Mouse (Mus musculus): Measurements from ENCODE around the gene Vps8. TPM values are rescaled to one million over a fixed set of nuclear protein-coding genes. Genes with fewer than 3 reads are reported as not detected.

The Vps8 gene
- polyA plus RNA-seq, 1 experiment from 2014 or later = 21.4 TPM

- no peak for ATAC-seq (replicated peaks; ENCODE audit: insufficient number of reproducible peaks, insufficient read depth, low FRiP score, low read depth)
- no peaks in the 10 kb centered on the region for H3K36me3 ChIP-seq
- H3K4me2 ChIP-seq = no peak overlapping the region
- H3K27ac ChIP-seq = no peak overlapping the region
- H3K27me3 ChIP-seq = no peaks in the 10 kb centered on the region
- no peaks in the 10 kb centered on the region for H3K9me3 ChIP-seq (replicated peaks)
- peaks cover 27% of the 10 kb centered on the region for H3K4me1 ChIP-seq (replicated peaks)
- 72% methylated on average over 6 of the region's 6 CpGs for WGBS
- no peak overlapping the region for H3K4me3 ChIP-seq
- no peak overlapping the region for H3K9ac ChIP-seq
Measured at GRCm38 (mm10) chr16:21604354-21604753, 181.4 kb downstream of the Vps8 start.

DNA sequence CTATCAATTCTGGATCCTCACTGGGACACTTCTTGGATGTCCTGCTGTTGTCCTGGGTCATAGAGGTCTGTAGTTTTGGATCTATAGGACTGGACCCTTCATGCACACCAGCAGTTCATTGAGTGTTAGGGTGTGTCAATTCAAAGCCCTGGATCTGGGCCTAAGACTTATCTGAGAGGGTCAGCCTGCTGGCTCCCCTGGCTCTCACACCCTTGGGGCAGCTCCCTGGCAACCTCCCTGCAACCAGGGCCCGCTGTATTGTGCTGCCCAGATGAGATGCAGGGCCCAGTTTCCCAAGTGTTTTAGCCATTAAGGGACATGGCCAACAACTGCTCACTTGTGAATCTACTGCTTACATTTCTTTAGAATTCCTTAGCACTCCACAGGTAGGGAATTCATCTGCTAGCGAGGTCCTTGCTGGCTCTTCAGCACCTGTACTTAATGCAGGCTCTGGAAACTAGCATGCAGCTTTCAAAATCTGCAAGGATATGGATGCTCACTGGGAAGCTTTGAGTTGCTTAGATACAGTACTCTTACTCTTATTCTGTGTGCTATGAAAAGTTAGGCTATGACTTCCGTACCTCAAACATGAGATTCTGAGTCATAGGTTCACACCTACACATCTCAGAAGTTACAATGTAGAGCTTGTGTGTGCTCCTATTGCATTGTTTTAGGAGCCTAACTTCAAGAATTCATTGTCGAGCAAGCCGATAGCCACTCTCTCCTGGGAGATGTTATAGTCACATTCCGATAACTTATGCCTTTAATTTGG, 183.5 kb downstream of the Vps8 start:
- no peak for ATAC-seq (replicated peaks; ENCODE audit: insufficient number of reproducible peaks, insufficient read depth, low FRiP score, low read depth)
- Histone ChIP-seq H3K4me3 (no peak overlapping the region), H3K4me2 (no peak overlapping the region), H3K27ac (peak overlapping the region; percentile 27; the same call in 1 of the 2 replicates), H3K27me3 (no peaks in the 10 kb centered on the region), H3K9ac (no peak overlapping the region), H3K4me1 (replicated peaks) (peaks cover 27% of the 10 kb centered on the region), H3K36me3 (no peaks in the 10 kb centered on the region), H3K9me3 (replicated peaks) (no peaks in the 10 kb centered on the region)
- WGBS = 72% methylated on average over 6 of the region's 6 CpGs

DNA sequence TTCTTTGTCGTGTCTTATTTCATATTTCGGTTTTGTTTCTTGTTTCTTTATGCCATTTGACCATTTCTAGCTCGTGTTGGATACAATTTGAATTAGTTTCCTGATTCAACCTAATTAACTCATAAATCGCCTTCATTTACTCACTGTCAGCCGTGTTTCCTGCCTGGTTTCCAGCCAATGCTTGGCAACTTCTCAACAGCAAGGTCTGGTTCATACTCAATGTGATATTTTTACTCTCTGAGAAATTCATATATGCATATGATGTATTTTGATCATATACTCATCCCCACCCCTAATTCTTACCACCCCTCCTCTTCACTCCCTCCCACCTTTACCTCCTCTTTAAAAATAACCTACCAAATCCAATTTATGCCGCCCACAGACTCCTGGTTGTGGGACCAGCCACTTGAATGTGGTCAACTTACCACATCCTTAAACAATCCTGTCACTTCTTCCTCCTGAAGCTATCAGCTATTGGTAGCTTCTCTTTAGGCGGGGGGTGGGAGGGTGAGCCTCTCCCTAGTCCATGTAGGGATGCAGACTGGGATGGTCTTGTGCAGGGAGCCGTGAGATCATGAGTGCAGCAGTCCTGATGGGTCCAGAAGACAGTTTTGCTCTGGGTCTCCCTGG, 184.2 kb downstream of the Vps8 start:
- H3K36me3 ChIP-seq = no peaks in the 10 kb centered on the region
- no peak for ATAC-seq (replicated peaks; ENCODE audit: insufficient number of reproducible peaks, insufficient read depth, low FRiP score, low read depth)
- H3K27me3 ChIP-seq = no peaks in the 10 kb centered on the region
- WGBS = 67% methylated on average over 8 of the region's 8 CpGs
- peaks cover 27% of the 10 kb centered on the region for H3K4me1 ChIP-seq (replicated peaks)
- no peaks in the 10 kb centered on the region for H3K9me3 ChIP-seq (replicated peaks)
- peak overlapping the region; percentile 45 for H3K27ac ChIP-seq
- H3K4me2 ChIP-seq = no peak overlapping the region
- no peak overlapping the region for H3K9ac ChIP-seq
- no peak overlapping the region for H3K4me3 ChIP-seq

DNA sequence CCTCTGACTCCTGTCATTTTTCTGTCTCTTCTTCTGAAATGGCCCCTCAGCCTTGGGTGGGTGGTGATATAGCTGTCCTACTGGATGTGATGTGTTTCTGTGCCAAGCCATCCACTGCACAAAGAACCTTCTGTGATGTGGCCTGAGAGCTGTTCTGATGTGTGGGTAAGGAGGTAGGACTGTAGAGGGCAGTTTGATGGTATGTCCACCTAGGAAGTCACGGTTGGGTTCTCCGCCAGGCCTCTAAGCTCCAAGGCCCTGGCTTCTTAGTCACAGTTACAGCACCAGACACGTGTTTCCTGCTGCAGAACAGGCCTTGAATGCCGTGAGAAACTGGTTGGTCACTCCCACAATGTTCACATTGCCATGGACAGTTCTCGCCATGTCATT, 184.7 kb downstream of the Vps8 start:
- Histone ChIP-seq H3K4me3 (no peak overlapping the region), H3K27ac (peak overlapping the region; percentile 45), H3K9me3 (replicated peaks) (no peaks in the 10 kb centered on the region), H3K4me1 (replicated peaks) (peaks cover 27% of the 10 kb centered on the region), H3K36me3 (no peaks in the 10 kb centered on the region), H3K27me3 (no peaks in the 10 kb centered on the region), H3K4me2 (no peak overlapping the region), H3K9ac (no peak overlapping the region)
- 64% methylated on average over 5 of the region's 5 CpGs for WGBS
- no peak for ATAC-seq (replicated peaks; ENCODE audit: insufficient number of reproducible peaks, insufficient read depth, low FRiP score, low read depth)

GRCm38 (mm10) chr16:21608176-21608865, 185.4 kb downstream of the Vps8 start:
- peak; percentile 81 for ATAC-seq (replicated peaks; ENCODE audit: insufficient number of reproducible peaks, insufficient read depth, low FRiP score, low read depth)
- no peak overlapping the region for H3K9ac ChIP-seq
- H3K4me2 ChIP-seq = no peak overlapping the region
- no peaks in the 10 kb centered on the region for H3K9me3 ChIP-seq (replicated peaks)
- H3K27ac ChIP-seq = peak overlapping the region; percentile 79
- WGBS = 41% methylated on average over 10 of the region's 10 CpGs
- peaks cover 27% of the 10 kb centered on the region for H3K4me1 ChIP-seq (replicated peaks)
- H3K36me3 ChIP-seq = no peaks in the 10 kb centered on the region
- H3K27me3 ChIP-seq = no peaks in the 10 kb centered on the region
- H3K4me3 ChIP-seq = no peak overlapping the region

DNA sequence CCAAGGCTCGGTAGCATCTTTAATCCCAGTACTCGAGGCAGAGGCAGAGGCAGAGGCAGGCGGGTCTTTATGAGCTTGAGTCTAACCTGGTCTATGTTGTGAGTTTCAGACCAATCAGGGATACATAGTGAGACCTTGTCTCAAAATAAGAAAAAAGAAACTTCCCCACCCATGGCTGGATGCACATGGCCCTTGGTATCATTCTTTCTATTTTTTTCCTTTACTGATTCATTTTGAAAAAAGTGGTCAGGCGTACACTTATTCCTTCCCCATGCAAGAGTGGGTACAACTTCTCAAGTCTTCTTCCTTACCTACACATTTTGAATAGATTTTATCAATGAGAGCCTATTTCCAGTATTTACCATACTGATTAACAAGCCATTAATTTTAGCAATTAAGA, 187.6 kb downstream of the Vps8 start:
- 93% methylated on average over 4 of the region's 4 CpGs for WGBS
- H3K4me3 ChIP-seq = no peak overlapping the region
- H3K27me3 ChIP-seq = no peaks in the 10 kb centered on the region
- no peaks in the 10 kb centered on the region for H3K36me3 ChIP-seq
- peaks cover 27% of the 10 kb centered on the region for H3K4me1 ChIP-seq (replicated peaks)
- H3K27ac ChIP-seq = no peak overlapping the region
- ATAC-seq (replicated peaks; ENCODE audit: insufficient number of reproducible peaks, insufficient read depth, low FRiP score, low read depth) = no peak
- H3K9ac ChIP-seq = no peak overlapping the region
- H3K4me2 ChIP-seq = no peak overlapping the region
- no peaks in the 10 kb centered on the region for H3K9me3 ChIP-seq (replicated peaks)

GRCm38 (mm10) chr16:21615802-21616201, 192.9 kb downstream of the Vps8 start:
- H3K36me3 ChIP-seq = no peaks in the 10 kb centered on the region
- H3K27me3 ChIP-seq = no peaks in the 10 kb centered on the region
- 0 out of 2 replicates have a peak, but pooled peaks cover 4% of the 10 kb centered on the region for H3K4me1 ChIP-seq (replicated peaks)
- H3K4me2 ChIP-seq = no peak overlapping the region
- no peak overlapping the region for H3K9ac ChIP-seq
- 66% methylated on average over 7 of the region's 7 CpGs for WGBS
- no peak for ATAC-seq (replicated peaks; ENCODE audit: insufficient number of reproducible peaks, insufficient read depth, low FRiP score, low read depth)
- H3K4me3 ChIP-seq = no peak overlapping the region
- no peak overlapping the region for H3K27ac ChIP-seq
- no peaks in the 10 kb centered on the region for H3K9me3 ChIP-seq (replicated peaks)

GRCm38 (mm10) chr16:21620630-21621029, 197.7 kb downstream of the Vps8 start:
- Histone ChIP-seq H3K27me3 (no peaks in the 10 kb centered on the region), H3K36me3 (no peaks in the 10 kb centered on the region), H3K27ac (no peak overlapping the region), H3K4me3 (no peak overlapping the region), H3K4me1 (replicated peaks) (0 out of 2 replicates have a peak, but pooled peaks cover 4% of the 10 kb centered on the region), H3K4me2 (no peak overlapping the region), H3K9ac (no peak overlapping the region), H3K9me3 (replicated peaks) (no peaks in the 10 kb centered on the region)
- WGBS = 69% methylated on average over 2 of the region's 2 CpGs
- ATAC-seq (replicated peaks; ENCODE audit: insufficient number of reproducible peaks, insufficient read depth, low FRiP score, low read depth) = no peak

DNA sequence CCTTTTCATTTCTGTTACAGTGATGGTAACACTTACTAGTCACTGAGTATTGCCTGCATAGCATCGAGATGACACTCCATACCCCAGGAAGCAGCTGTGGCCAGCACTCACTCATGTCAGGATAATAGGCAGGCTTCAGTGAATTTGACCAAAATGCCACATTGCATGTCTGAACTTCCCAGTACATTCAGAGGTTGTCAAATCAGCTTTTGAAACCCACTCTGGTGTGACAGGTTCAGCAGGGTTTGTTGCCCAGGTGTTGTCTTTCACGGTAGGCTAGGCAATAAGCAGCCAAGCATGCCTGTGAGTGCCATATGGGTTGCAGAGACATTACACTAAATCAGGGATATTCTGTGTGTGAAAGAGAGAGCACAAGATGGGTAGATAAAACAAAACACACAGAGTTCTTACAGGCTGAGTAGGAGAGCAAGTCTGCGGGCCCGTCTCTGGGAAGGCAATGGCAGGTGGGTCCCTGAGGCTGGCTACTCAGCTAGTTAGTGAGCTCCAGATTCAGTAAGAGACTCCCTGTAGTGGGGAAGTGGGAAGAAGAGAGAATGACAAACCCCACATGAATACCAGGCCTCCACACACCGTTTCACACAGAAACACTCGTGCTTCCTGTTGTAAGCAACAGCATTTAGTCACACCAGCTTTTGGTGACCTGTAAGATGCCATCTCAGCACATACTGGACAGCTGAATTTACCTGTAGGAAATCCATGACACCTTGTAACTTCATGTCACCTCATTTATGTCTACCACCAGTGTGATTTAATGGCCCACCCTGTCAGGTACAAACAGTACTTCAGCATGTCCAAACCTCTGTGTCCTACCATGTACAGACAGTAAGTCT, 203.1 kb downstream of the Vps8 start:
- 81% methylated on average over 6 of the region's 6 CpGs for WGBS

GRCm38 (mm10) chr16:21627248-21627647, 204.3 kb downstream of the Vps8 start:
- no peak overlapping the region for H3K4me3 ChIP-seq
- no peak for ATAC-seq (replicated peaks; ENCODE audit: insufficient number of reproducible peaks, insufficient read depth, low FRiP score, low read depth)
- H3K4me2 ChIP-seq = no peak overlapping the region
- no peak overlapping the region for H3K9ac ChIP-seq
- no peak overlapping the region for H3K27ac ChIP-seq
- no peaks in the 10 kb centered on the region for H3K27me3 ChIP-seq
- no peaks in the 10 kb centered on the region for H3K36me3 ChIP-seq
- H3K4me1 ChIP-seq (replicated peaks) = peaks cover 11% of the 10 kb centered on the region
- 74% methylated on average over 6 of the region's 6 CpGs for WGBS
- H3K9me3 ChIP-seq (replicated peaks) = no peaks in the 10 kb centered on the region

More for the DNA sequence above, 203.1 kb downstream of the Vps8 start:
- H3K9me3 ChIP-seq (replicated peaks) = no peaks in the 10 kb centered on the region
- no peak overlapping the region for H3K4me2 ChIP-seq
- H3K9ac ChIP-seq = no peak overlapping the region
- peaks cover 11% of the 10 kb centered on the region for H3K4me1 ChIP-seq (replicated peaks)
- H3K4me3 ChIP-seq = no peak overlapping the region
- H3K36me3 ChIP-seq = no peaks in the 10 kb centered on the region
- no peak for ATAC-seq (replicated peaks; ENCODE audit: insufficient number of reproducible peaks, insufficient read depth, low FRiP score, low read depth)
- H3K27ac ChIP-seq = no peak overlapping the region
- H3K27me3 ChIP-seq = no peaks in the 10 kb centered on the region

- Histone ChIP-seq H3K36me3 (no peaks in the 10 kb centered on the region), H3K4me3 (no peak overlapping the region), H3K9me3 (replicated peaks) (no peaks in the 10 kb centered on the region), H3K9ac (no peak overlapping the region), H3K27me3 (no peaks in the 10 kb centered on the region), H3K27ac (no peak overlapping the region), H3K4me2 (no peak overlapping the region), H3K4me1 (replicated peaks) (peaks cover 11% of the 10 kb centered on the region)
- WGBS = 47% methylated on average over 13 of the region's 13 CpGs
- no peak for ATAC-seq (replicated peaks; ENCODE audit: insufficient number of reproducible peaks, insufficient read depth, low FRiP score, low read depth)
Measured at GRCm38 (mm10) chr16:21628061-21628591, 205.2 kb downstream of the Vps8 start.

Measured in heart, embryonic 15.5 days (tissue).